Mouse (Mus musculus): ENCODE data around the gene Gja3.
"Not testable (repeated sequence)": the region's sequence is repeated elsewhere in the genome, so short reads cannot be mapped to it uniquely, and the experiment has no call there.

Gja3 gene

GRCm38 (mm10) chr14:57034926-57035498 is 22.9 kb downstream of the Gja3 start:
- DNase-seq (ENCODE audit: low spot score in 2 of 2) = no peak

- DNase-seq (ENCODE audit: low spot score in 2 of 2) = no peak
These were observed 23.8 kb downstream of the Gja3 start for GRCm38 (mm10) chr14:57034135-57034534.

DNA sequence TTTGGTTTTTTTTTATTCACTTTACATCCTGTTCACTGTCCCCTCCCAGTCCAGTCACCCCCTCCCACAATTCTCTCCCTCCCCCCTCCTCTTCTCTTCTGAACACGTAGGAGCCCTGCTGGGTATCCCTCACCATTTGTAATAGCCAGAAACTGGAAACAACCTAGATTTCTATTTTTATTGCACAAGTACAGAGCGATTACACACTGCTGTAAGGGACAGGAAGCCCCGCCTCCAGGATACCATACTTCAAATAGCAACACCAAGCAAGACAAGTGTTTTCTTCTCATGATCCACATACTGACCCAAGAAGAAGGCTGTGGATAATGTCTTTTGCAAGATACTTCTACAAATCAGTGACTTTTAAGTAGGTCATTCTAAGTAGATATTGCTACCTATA is 25.1 kb downstream of the Gja3 start:
- DNase-seq (ENCODE audit: low spot score in 2 of 2) = no peak

GRCm38 (mm10) chr14:57018436-57018835 is 39.5 kb downstream of the Gja3 start:
- no peak for DNase-seq (ENCODE audit: low spot score in 2 of 2)

DNA sequence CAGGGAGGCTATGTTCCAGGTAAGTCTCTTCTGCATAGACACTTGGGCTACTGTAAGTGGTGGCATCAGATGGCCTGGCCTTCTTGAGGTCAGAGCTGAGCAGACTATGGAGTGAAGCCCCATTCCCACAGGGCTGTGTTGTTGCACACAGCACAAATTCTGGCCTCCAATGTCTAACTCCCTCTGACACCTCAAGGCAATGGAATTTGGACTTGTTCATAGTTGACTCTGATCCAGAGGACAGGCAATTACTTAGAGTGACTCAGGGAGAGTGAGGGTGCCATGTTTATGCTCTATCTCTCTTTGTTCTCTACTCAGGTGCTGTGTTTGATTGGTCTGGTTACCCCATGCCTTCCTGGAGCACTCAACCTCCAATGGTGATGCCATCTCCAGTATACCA is 41.1 kb downstream of the Gja3 start:
- not testable (repeated sequence) for DNase-seq (ENCODE audit: low spot score in 2 of 2)

DNA sequence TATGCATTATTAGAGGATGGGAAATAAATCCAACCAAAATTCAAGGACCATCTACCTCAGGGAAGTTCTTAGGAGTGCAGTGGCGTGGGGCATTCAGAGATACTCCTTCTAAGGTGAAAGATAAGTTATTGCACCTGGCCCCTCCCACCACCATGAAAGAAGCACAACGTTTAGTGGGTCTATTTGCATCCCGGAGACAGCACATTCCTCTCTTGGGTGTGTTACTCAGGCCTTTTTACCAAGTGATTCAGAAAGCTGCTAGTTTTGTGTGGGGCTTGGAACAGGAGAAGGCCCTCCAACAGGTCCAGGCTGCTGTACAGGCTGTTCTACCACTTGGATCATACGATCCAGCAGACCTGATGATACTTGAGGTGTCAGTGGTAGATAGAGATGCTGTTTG is 69.3 kb downstream of the Gja3 start:
- no peak for DNase-seq (ENCODE audit: low spot score in 2 of 2)
